Mouse (Mus musculus) myocyte (in vitro differentiated cells): ENCODE measurements at regions not wholly inside any gene's neighbourhood (a gene's known extent, or its start where the extent isn't known, plus 50 kb on each side); places are given as distances from the start of the nearest gene placed in this dataset.

Experiments used
- CEBPB ChIP-seq: IDR thresholded peaks from 2 replicates; pipeline ENCODE4 v1.6.1; 2011; ENCODE audit warnings: mild to moderate bottlenecking, moderate library complexity; ENCODE audit not compliant: poor library complexity, insufficient read depth, severe bottlenecking
- E2F4 ChIP-seq: IDR thresholded peaks from one replicate; pipeline ENCODE4 v1.6.1; 2011; ENCODE audit warnings: mild to moderate bottlenecking, control low read depth, moderate library complexity; ENCODE audit not compliant: insufficient read depth
- MAX ChIP-seq: IDR thresholded peaks from one replicate; pipeline ENCODE4 v1.6.1; 2011; ENCODE audit warnings: low read depth, mild to moderate bottlenecking, control low read depth
- MYOD1 ChIP-seq, 3 experiments: IDR thresholded peaks; one replicate each; pipeline ENCODE4 v1.6.1; 2011; ENCODE audit warnings: control low read depth in 2 of 3, low read depth in 2 of 3, mild to moderate bottlenecking in 2 of 3, moderate library complexity in 1 of 3; ENCODE audit not compliant: insufficient read length in 2 of 3, control insufficient read depth in 1 of 3
- MYOG ChIP-seq, 3 experiments: IDR thresholded peaks; one replicate each; pipeline ENCODE4 v1.6.1; 2011; ENCODE audit warnings: control low read depth in 2 of 3, low read depth in 2 of 3, mild to moderate bottlenecking in 2 of 3; ENCODE audit not compliant: insufficient read length in 2 of 3, control insufficient read depth in 1 of 3, insufficient read depth in 1 of 3
- POLR2A ChIP-seq: IDR thresholded peaks from one replicate; pipeline ENCODE4 v1.6.1; 2011; ENCODE audit warnings: low read depth, mild to moderate bottlenecking, control low read depth, moderate library complexity; ENCODE audit not compliant: insufficient read length
- POLR2AphosphoS2 ChIP-seq: IDR thresholded peaks from one replicate; pipeline ENCODE4 v1.6.1; 2011; ENCODE audit warnings: low read depth, control low read depth; ENCODE audit not compliant: insufficient read length
- REST ChIP-seq: IDR thresholded peaks from one replicate; pipeline ENCODE4 v1.6.1; 2011; ENCODE audit warnings: mild to moderate bottlenecking, control low read depth, moderate library complexity; ENCODE audit not compliant: insufficient read depth, insufficient read length
- SRF ChIP-seq: IDR thresholded peaks from one replicate; pipeline ENCODE4 v1.6.1; 2011; ENCODE audit warnings: low read depth; ENCODE audit not compliant: control insufficient read depth, insufficient read length
- TCF12 ChIP-seq: IDR thresholded peaks from one replicate; pipeline ENCODE4 v1.6.1; 2011; ENCODE audit warnings: mild to moderate bottlenecking, control low read depth; ENCODE audit not compliant: poor library complexity, insufficient read depth, severe bottlenecking
- TCF3 ChIP-seq: IDR thresholded peaks from one replicate; pipeline ENCODE4 v1.6.1; 2011; ENCODE audit warnings: low read depth, control low read depth; ENCODE audit not compliant: insufficient read length
- USF1 ChIP-seq: IDR thresholded peaks from one replicate; pipeline ENCODE4 v1.6.1; 2011; ENCODE audit warnings: low read depth, mild to moderate bottlenecking, control low read depth, moderate library complexity

DNA sequence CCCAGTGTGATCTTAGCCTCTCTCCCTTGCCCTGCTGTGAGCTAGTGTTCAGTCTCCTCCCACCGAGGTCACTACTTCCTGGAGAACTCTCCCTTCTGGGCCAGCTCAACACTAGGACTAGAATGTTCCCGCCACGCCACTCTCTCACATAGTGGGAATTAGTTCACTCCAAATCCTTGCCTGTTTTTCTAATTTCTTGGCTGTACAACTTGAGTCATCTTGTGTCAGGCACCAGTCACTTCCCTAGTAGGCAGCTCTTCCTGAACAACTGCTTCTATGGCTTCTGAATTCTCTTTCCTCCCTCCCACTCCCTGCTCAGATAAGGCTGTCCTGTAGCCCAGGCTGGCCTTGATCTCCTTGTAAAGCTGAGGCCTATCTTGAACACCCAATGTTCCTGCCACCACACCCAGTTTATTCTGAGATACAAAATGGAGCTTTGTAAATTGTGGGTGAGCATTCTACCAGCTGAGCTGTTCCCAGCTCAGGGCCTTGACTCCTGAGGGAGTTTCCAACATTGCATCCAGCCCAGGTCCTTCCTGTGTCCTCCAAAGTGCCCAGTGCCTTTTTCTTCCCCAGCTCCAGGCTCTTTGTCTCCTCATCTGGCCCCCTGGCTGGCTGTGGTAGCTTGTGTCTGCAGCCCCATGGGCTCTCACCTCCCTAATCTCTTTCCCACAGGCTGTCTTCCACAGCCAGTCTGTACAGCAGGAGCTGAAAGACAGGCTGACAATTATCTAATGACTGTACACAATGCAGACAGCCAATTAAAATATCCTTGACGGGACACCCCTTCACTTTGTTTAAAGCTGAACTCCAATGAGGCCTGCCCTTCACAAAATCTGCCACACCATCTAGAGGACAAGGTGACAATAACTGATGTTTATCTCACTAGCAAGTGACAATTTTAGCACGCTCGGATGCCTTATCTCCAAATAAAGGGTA is 61.9 kb upstream of the Cecr2 start:
- no peak for TF ChIP-seq SRF
- no peak for TF ChIP-seq POLR2A
- no peak for TF ChIP-seq USF1
- no peak for TF ChIP-seq POLR2AphosphoS2
- no peak for TF ChIP-seq MYOG (IDR thresholded peaks at IDR 0.05; ENCODE audit: control insufficient read depth in 1 of 3, insufficient read depth in 1 of 3, insufficient read length in 2 of 3, low read depth in 2 of 3)
- TF ChIP-seq E2F4: no peak
- no peak for TF ChIP-seq CEBPB
- TF ChIP-seq REST: no peak
- no peak for TF ChIP-seq MYOD1 (IDR thresholded peaks at IDR 0.05; ENCODE audit: control insufficient read depth in 1 of 3, insufficient read length in 2 of 3, low read depth in 2 of 3)
- no peak for TF ChIP-seq MAX
- no peak for TF ChIP-seq TCF12
- no peak for TF ChIP-seq TCF3
